Mouse (Mus musculus) heart, embryonic 14.5 days (tissue): ENCODE results near the gene Il16. TPM values are rescaled to one million over a fixed set of nuclear protein-coding genes. Genes with fewer than 3 reads are reported as not detected.

Experiments used
- ATAC-seq: fragments of 200-750 bp; cut with Nextera tagmentation; 2 replicates; pipeline ENCODE4 v1.8.0; 2017; ENCODE audit warnings: low read depth, moderate TSS enrichment; ENCODE audit not compliant: insufficient number of reproducible peaks, insufficient read depth, low FRiP score
- H3K27ac ChIP-seq, 2 experiments: fragments of 200-500 bp in 1 of 2; fragments of 300-500 bp in 1 of 2; sonication (generic) in 1 of 2; replicated peaks in 1 of 2; 2 replicates each; pipeline ENCODE4 v1.5.1; 2012 to 2014; ENCODE audit warnings: low read depth in 2 of 2, low read length in 2 of 2, control low read depth in 1 of 2, mild to moderate bottlenecking in 1 of 2, mixed read lengths in 1 of 2; ENCODE audit not compliant: control insufficient read depth in 1 of 2, insufficient read depth in 1 of 2
- H3K27me3 ChIP-seq: fragments of 300-500 bp; sonication (generic); 2 replicates; pipeline ENCODE4 v1.6.1; 2014; ENCODE audit warnings: mild to moderate bottlenecking, low read length, control low read depth; ENCODE audit not compliant: control insufficient read depth, insufficient read depth
- H3K36me3 ChIP-seq: fragments of 300-500 bp; sonication (generic); 2 replicates; pipeline ENCODE4 v1.6.1; 2014; ENCODE audit warnings: mild to moderate bottlenecking, control low read depth, low read length, mixed read lengths; ENCODE audit not compliant: control insufficient read depth, insufficient read depth
- H3K4me1 ChIP-seq, 2 experiments: fragments of 200-500 bp in 1 of 2; fragments of 300-500 bp in 1 of 2; sonication (generic) in 1 of 2; 2 replicates each; pipeline ENCODE4 v1.6.1; 2012 to 2014; ENCODE audit warnings: low read length in 2 of 2, control low read depth in 1 of 2, mixed read lengths in 1 of 2; ENCODE audit not compliant: control insufficient read depth in 2 of 2, insufficient read depth in 2 of 2
- H3K4me2 ChIP-seq: fragments of 300-500 bp; sonication (generic); 2 replicates; pipeline ENCODE4 v1.6.1; 2014; ENCODE audit warnings: mild to moderate bottlenecking, low read length
- H3K4me3 ChIP-seq, 2 experiments: fragments of 200-500 bp in 1 of 2; fragments of 300-500 bp in 1 of 2; sonication (generic) in 1 of 2; 2 replicates each; pipeline ENCODE4 v1.5.1; 2012 to 2014; ENCODE audit warnings: low read length in 2 of 2, mild to moderate bottlenecking in 2 of 2, control low read depth in 1 of 2, low read depth in 1 of 2, moderate library complexity in 1 of 2; ENCODE audit not compliant: control insufficient read depth in 1 of 2, insufficient read depth in 1 of 2
- H3K9ac ChIP-seq: fragments of 300-500 bp; sonication (generic); 2 replicates; pipeline ENCODE4 v1.6.1; 2014; ENCODE audit warnings: mild to moderate bottlenecking, low read length
- H3K9me3 ChIP-seq: fragments of 300-500 bp; sonication (generic); 2 replicates; pipeline ENCODE4 v1.6.1; 2016; ENCODE audit warnings: low read length, control low read depth; ENCODE audit not compliant: control insufficient read depth
- WGBS: fragments of 180-500 bp; shearing (Covaris S2); extraction: QIAGEN DNeasy Blood & Tissue Kit; methylation state at CpG from one replicate; pipeline ENCODE4 v1.1.7; 2014; 5-methylcytosine and 5-hydroxymethylcytosine counted together
- polyA plus RNA-seq: library from polyadenylated mRNA; unstranded; fragments of >200 nt; fragmentation: Nextera tagmentation; extraction: Ambion mirVana; gene quantifications from 2 replicates; pipeline ENCODE4 v1.2.1, GENCODE M21; 2014

Il16 gene
- polyA plus RNA-seq, 1 experiment from 2014 or later, result 3.2 TPM

DNA sequence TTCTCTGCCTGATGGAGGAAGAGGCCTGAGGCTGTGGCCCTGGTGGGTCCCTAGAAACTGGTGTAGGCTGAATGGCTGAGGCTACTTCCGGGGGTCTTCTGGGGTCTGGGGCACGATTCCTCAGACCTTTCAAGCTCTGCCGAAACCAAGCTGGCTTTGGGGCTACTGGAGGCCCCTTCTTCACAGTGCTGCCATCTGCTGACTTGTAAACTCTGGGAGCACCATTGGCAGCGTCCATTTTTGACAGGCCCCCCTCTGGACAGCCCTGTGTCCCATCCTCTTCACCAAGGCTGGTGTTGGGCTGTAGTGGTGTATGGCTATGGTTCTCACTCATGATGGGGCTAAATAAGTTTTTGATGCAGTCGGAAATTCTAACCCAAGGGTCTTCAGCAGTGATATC is 93.0 kb downstream of the Il16 start:
- no peak for ATAC-seq
- no peak overlapping the region for H3K9ac ChIP-seq
- H3K4me3 ChIP-seq, result no peak overlapping the region
- no peaks in the 10 kb centered on the region for H3K36me3 ChIP-seq
- no peaks in the 10 kb centered on the region for H3K4me1 ChIP-seq
- no peak overlapping the region for H3K4me2 ChIP-seq
- no peaks in the 10 kb centered on the region for H3K27me3 ChIP-seq
- 81% methylated on average over 5 of the region's 5 CpGs for WGBS
- H3K27ac ChIP-seq, result no peak overlapping the region
- H3K9me3 ChIP-seq, result no peaks in the 10 kb centered on the region

DNA sequence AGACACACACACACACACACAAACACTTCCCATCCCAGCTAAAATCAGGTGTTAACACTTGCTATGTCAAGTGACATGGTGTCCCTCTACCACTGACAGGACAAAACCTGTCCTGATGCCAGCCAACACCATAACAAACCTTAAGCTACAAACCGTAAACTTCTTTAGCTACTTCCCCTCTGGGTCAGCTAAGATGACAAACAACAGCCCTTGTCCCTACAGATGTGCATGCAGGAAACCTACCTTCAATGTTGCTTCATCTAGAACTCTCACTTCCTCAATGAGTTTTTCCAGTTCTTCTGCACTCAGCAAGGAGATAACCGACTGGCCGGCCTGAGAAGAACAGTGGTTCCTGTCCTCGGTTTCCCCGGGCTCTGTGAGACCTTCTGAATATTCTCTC is 94.9 kb downstream of the Il16 start:
- peaks cover 6% of the 10 kb centered on the region; the same call in 1 of the 2 replicates for H3K36me3 ChIP-seq
- no peak overlapping the region for H3K27ac ChIP-seq
- no peaks in the 10 kb centered on the region for H3K9me3 ChIP-seq
- no peak overlapping the region for H3K4me3 ChIP-seq
- no peak overlapping the region for H3K4me2 ChIP-seq
- H3K27me3 ChIP-seq, result no peaks in the 10 kb centered on the region
- no peaks in the 10 kb centered on the region for H3K4me1 ChIP-seq
- ATAC-seq, result no peak
- WGBS, result 59% methylated on average over 5 of the region's 5 CpGs
- H3K9ac ChIP-seq, result no peak overlapping the region

DNA sequence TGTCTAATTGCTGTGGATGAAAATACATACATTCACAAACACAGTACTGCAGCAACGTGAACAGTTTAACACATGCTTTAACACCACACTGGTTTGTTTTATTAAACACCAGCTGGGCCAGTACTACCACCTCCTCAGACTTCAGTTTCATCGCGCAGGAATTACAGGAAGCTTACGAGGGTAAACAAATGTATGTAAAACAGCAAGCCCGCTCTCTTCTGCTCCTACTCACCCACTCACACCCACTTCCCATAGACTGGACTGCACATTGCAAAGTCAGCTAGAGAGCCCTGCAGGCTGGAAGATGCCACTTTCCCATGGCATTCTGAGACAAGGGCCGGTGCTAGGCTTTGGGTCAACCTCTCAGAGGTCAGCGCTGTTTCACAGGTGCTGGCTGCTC is 96.7 kb downstream of the Il16 start:
- H3K4me2 ChIP-seq, result no peak overlapping the region
- H3K9me3 ChIP-seq, result no peaks in the 10 kb centered on the region
- H3K4me3 ChIP-seq, result no peak overlapping the region
- H3K9ac ChIP-seq, result no peak overlapping the region
- H3K27ac ChIP-seq, result no peak overlapping the region
- WGBS, result 83% methylated on average over 7 of the region's 7 CpGs
- H3K4me1 ChIP-seq, result no peaks in the 10 kb centered on the region; a peak in 1 of 4 replicates
- H3K27me3 ChIP-seq, result no peaks in the 10 kb centered on the region
- ATAC-seq, result no peak
- H3K36me3 ChIP-seq, result peaks cover 22% of the 10 kb centered on the region; the same call in 1 of the 2 replicates

DNA sequence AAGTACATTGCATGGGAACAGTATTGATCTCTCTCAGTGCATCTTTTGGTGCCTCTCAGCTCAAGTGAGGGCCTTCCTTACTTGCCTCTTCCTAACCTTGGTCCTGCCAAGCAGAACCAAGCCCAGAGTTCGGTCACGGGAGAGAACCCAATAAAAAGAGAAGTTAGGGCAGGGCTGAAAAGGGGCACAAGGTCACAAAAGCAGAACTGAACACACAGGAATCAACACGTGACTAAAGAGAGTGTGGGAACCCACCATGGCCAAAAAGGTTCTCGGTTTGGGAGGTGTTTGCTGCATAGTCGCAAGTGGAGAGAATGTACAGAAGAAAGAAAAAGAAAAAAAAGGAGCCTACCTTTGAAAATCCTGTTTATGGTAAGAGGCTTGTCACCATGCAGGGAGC is 100.0 kb downstream of the Il16 start:
- Histone ChIP-seq H3K36me3 (peaks cover 44% of the 10 kb centered on the region), H3K4me3 (no peak overlapping the region), H3K4me1 (peaks cover 16 to 31% of the 10 kb centered on the region in 2 experiments), H3K27me3 (no peaks in the 10 kb centered on the region), H3K9me3 (no peaks in the 10 kb centered on the region), H3K4me2 (no peak overlapping the region), H3K9ac (no peak overlapping the region), H3K27ac (no peak overlapping the region)
- ATAC-seq, result no peak
- WGBS, result 90% methylated on average over 5 of the region's 5 CpGs

DNA sequence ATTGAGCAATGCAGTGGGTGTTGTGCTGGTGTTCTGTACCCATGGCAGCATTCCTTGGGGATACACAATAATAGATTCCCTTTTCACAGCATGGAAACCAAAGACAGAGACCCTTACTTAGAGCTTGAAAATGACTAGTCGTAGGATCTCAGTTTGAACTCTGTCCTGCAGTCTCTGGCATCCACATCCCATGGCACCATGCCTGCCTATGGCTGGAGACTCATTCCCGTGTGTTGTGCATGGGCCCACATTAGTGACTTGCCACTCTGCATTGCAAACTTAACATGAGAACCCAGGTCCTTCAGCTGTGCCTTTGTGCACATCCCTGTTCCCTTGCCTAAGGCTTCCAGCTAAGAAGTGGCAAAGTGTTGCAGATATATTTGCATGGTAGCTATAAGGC is 100.8 kb downstream of the Il16 start:
- Histone ChIP-seq H3K27ac (no peak overlapping the region), H3K36me3 (peaks cover 51% of the 10 kb centered on the region), H3K4me1 (peaks cover 17 to 32% of the 10 kb centered on the region in 2 experiments), H3K9ac (no peak overlapping the region), H3K4me2 (no peak overlapping the region), H3K4me3 (no peak overlapping the region), H3K9me3 (no peaks in the 10 kb centered on the region), H3K27me3 (no peaks in the 10 kb centered on the region)
- 87% methylated on average over 2 of the region's 2 CpGs for WGBS
- ATAC-seq, result no peak

DNA sequence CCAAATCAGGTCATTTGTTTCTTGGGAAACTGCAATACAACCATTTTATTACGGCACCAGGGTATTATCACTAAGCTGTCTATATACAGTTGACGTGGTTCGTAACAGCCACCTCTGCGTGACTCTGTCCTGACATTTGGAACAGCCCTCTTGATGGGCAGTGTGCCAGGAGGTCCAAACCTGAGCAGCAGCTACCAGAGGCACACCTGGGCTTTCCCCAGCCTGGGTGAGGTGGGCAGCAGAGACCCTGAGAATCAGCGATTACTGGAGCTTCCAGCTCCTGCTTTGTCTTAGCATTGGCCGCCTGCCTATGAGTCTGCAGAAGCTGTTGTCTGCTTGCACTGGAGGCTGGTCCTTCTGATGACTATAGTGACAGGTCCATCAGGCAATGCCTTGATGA is 101.9 kb downstream of the Il16 start:
- no peak overlapping the region for H3K9ac ChIP-seq
- H3K9me3 ChIP-seq, result no peaks in the 10 kb centered on the region
- no peak overlapping the region for H3K4me2 ChIP-seq
- peak; percentile 32; the same call in 1 of the 2 replicates for ATAC-seq
- H3K4me3 ChIP-seq, result no peak overlapping the region
- 40% methylated on average over 6 of the region's 6 CpGs for WGBS
- peak overlapping the region in 1 of 2 experiments; percentile 43; a peak in 1 of 4 replicates for H3K27ac ChIP-seq
- H3K4me1 ChIP-seq, result peaks cover 17 to 32% of the 10 kb centered on the region in 2 experiments
- no peaks in the 10 kb centered on the region for H3K27me3 ChIP-seq
- H3K36me3 ChIP-seq, result peaks cover 63% of the 10 kb centered on the region

DNA sequence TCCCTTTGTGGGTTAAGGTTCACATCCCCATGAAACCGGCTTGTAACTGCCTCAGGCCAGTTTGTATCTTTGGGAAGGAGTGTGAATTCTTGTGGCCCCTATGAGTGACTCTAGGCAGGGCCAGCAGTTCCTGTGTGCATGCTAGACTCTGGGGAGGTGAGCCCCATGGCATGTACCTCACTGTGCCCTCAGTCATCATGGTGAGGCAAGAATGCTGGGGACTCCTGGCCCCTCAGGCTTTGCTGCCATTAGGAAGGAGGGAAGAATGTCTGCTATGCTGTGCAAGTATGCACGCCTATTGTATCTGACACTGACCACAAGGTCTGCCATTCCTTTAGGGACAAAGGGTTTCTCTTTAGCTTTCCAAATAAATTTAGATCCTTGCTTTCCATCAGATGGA is 104.4 kb downstream of the Il16 start:
- H3K4me3 ChIP-seq, result no peak overlapping the region
- ATAC-seq, result no peak
- no peaks in the 10 kb centered on the region for H3K9me3 ChIP-seq
- peaks cover 86% of the 10 kb centered on the region for H3K36me3 ChIP-seq
- peak overlapping the region; percentile 15 to 74 for H3K27ac ChIP-seq
- peaks cover 17 to 32% of the 10 kb centered on the region in 2 experiments for H3K4me1 ChIP-seq
- WGBS, result 30% methylated on average over 2 of the region's 2 CpGs
- H3K27me3 ChIP-seq, result no peaks in the 10 kb centered on the region
- H3K9ac ChIP-seq, result no peak overlapping the region
- no peak overlapping the region for H3K4me2 ChIP-seq

DNA sequence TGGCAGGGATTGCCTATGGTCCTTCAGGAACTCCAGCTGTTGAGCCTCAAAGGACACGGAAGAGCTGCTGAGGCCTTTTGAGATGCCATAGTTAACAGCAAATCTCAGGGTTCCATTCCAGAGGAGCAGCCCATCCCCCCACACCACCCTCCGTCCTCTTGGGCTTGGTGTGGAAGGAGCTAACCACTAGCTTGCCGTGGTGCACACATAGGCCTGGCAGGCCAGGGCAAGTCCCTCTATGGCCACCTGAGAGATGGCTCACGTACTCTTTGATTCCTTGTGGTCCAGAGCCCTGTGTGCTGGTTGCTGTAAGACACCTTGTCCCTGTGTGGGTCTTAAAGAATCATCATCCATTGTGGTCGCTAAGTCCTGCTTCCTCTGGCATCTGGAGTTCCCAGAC is 104.9 kb downstream of the Il16 start:
- H3K36me3 ChIP-seq, result peaks cover 86% of the 10 kb centered on the region

More for the DNA sequence above, 104.9 kb downstream of the Il16 start:
- Histone ChIP-seq H3K4me3 (no peak overlapping the region), H3K9me3 (no peaks in the 10 kb centered on the region), H3K4me1 (peaks cover 17 to 32% of the 10 kb centered on the region in 2 experiments), H3K9ac (no peak overlapping the region), H3K27me3 (no peaks in the 10 kb centered on the region), H3K4me2 (no peak overlapping the region), H3K27ac (peak overlapping the region in 1 of 2 experiments; percentile 74; a peak in 2 of 4 replicates)
- no peak for ATAC-seq
- WGBS, result 84% methylated on average over 5 of the region's 5 CpGs
